Mouse (Mus musculus): ENCODE results near the gene BC005624.

DNA sequence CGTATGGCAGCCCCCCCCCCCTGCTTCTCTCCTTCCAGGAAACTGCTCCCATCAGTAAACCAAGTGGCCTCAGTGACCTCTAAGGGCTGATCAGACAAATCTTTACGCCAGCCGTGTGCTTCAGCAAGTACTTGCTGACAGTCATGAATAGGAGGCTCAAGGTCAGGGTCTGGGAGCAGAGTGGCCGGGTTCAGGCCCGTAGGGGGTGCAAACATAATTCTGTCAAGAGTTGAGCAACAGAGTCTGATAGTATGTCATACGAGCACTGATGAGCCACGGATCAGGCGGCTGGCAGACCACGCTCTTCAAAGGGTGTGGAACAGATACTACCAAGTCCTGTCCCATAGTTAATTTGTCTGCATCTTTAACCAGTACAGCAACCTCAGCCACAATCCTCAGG lies 8.2 kb upstream of the BC005624 start:
- TF ChIP-seq POLR2A (IDR thresholded peaks at IDR 0.05; ENCODE audit: insufficient read depth, low read length) (no peak), CTCF (IDR thresholded peaks at IDR 0.05; ENCODE audit: low read depth, low read length) (no peak)
